Comparison of ENCODE assay signal across 8 mouse cellular contexts in the genomic region with DNA sequence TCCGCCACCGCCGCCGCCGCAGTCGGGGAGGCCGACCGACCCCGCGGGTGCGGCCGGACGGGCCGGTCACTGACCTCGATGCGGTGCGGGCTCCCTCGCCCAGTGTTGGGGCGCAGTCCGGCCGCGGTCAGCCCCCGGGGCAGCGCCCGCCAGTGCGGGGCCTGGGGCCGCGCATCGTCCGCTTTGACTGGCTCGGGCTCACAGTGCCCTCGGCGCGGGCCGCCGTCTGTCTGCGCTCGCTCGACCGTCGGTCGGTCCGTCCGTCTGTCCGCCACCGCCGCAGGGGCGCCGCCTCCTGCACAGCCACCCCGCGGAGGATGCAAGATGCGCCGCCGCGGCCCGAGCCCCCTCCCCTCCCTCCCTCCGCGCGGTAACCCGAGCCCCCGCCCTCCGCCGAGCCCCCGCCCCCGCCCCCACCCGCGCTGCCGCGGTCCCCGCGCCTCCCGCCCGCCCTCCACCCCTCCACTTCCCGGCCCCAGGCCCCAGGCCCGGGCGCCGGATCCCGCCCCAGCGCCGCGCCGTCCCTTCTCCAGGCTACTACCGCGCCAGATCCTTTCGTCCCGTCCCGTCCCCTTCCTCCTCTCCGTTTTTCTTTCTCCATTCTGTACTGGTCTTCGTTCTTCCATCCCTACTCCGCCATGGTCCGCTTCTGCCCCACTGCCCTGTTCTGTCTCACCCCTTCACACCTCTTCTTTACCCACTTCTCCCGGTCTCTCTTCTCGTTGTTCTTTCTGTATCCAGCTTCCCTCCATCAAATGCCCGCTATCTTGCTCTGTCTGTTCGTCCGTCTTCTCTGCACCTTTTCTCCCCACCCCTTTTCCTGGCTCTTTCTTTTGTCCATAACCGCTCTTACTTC. TPM values are rescaled to one million over a fixed set of nuclear protein-coding genes. Genes with fewer than 3 reads are reported as not detected.
DNase-seq lines count a peak whose midpoint lies in the region; ATAC-seq lines count a peak whose summit lies in the region.

Dchs1 (minus strand) TSS at position 370 of the 856 bp plus-strand sequence.

- peak within 1 kb of the TSS; percentile 95 for H3K27ac ChIP-seq in limb, embryonic 13.5 days

- H3K9me3 ChIP-seq in limb, embryonic 13.5 days: no peaks in the 10 kb centered on the region

- H3K4me1 ChIP-seq in limb, embryonic 13.5 days: peaks cover 51% of the 10 kb centered on the region

- ATAC-seq in limb, embryonic 13.5 days (ENCODE audit: low FRiP score, low read depth): peak; percentile 76

- no peaks in the 10 kb centered on the region for H3K27me3 ChIP-seq in limb, embryonic 13.5 days

- intact Hi-C loops in heart, postnatal 10 days (cut with DNase I): loop anchor here (2.0 kb wide), 1 partner anchor 13 kb away; no protein-coding TSS in a partner anchor

- H3K4me3 ChIP-seq in limb, embryonic 13.5 days: peak within 1 kb of the TSS; percentile 94

- DNase-seq in frontal cortex, adult 2 months (ENCODE audit: extremely low spot score in 1 of 2, low spot score in 1 of 2): no peak
- DNase-seq in frontal cortex, postnatal 36 days (ENCODE audit: low spot score in 2 of 2): no peak
- DNase-seq in thymus, postnatal 25 days: peak; percentile 6
- no peak for DNase-seq in thymus, postnatal 10 days (ENCODE audit: low spot score in 2 of 2)
- DNase-seq in heart, postnatal 10 days: peak; percentile 48
- peak; percentile 26 for DNase-seq in naive thymus-derived CD4-positive, alpha-beta T cell, adult 2 months (ENCODE audit: low read depth)
- DNase-seq in urinary bladder, adult 18-20 months (ENCODE audit: low spot score in 2 of 2): no peak

- peak within 1 kb of the TSS; percentile 98 for H3K9ac ChIP-seq in limb, embryonic 13.5 days

- WGBS in limb, embryonic 13.5 days: under 1% methylated on average over 58 of the region's 97 CpGs

- H3K36me3 ChIP-seq in limb, embryonic 13.5 days: peaks cover 28% of the 10 kb centered on the region

- H3K4me2 ChIP-seq in limb, embryonic 13.5 days (replicated peaks): peak within 1 kb of the TSS; percentile 93

RNA-seq across cellular contexts. Expression of gene Dchs1, which starts in this region (rescaled TPM):
- 10.5 and 10.6 TPM in 2 replicates for polyA plus RNA-seq in frontal cortex, adult 2 months (2012; rRNA removed)
- 10 to 100 TPM; 30.6 to 34.2 TPM for total RNA-seq in heart, postnatal 10 days (2021)
- polyA plus RNA-seq in limb, embryonic 13.5 days (2015; fragmentation: Nextera tagmentation; extraction: Ambion mirVana): 20.5 and 22.2 TPM in 2 replicates

Comparison
In these comparisons a context has a peak if more than half of its experiments do, and no peak if none do; other contexts are left out.
1. DNase-seq: peak in thymus, postnatal 25 days (single experiment), heart, postnatal 10 days (2 of 2) and naive thymus-derived CD4-positive, alpha-beta T cell, adult 2 months (single experiment); none in frontal cortex, adult 2 months (0 of 2), frontal cortex, postnatal 36 days (0 of 2), thymus, postnatal 10 days (0 of 2) and urinary bladder, adult 18-20 months (0 of 2).